Mouse (Mus musculus): Measurements from ENCODE around the gene Pdzrn4. TPM values are rescaled to one million over a fixed set of nuclear protein-coding genes. Genes with fewer than 3 reads are reported as not detected.
A peak's percentile ranks its signal among the peaks of the same experiment; 100 is the strongest.

Gene Pdzrn4
- polyA plus RNA-seq, 1 experiment from 2014 or later: 14.4 TPM

- ATAC-seq (ENCODE audit: insufficient read depth, low FRiP score, low TSS enrichment): no peak
- no peak for DNase-seq (ENCODE audit: low spot score)
- Histone ChIP-seq H3K9me3 (ENCODE audit: control insufficient read depth, low read length) (no peaks in the 10 kb centered on the region), H3K27ac (ENCODE audit: low read depth, low read length) (no peak overlapping the region), H3K4me1 (ENCODE audit: control insufficient read depth, insufficient read depth, low read length) (peaks cover 2% of the 10 kb centered on the region; the same call in 1 of the 2 replicates), H3K9ac (ENCODE audit: low read length) (no peak overlapping the region), H3K36me3 (ENCODE audit: control insufficient read depth, insufficient read depth, low read length) (no peaks in the 10 kb centered on the region), H3K4me3 (ENCODE audit: low read depth, low read length) (no peak overlapping the region), H3K4me2 (ENCODE audit: low read depth) (no peak overlapping the region), H3K27me3 (ENCODE audit: control insufficient read depth, insufficient read depth, low read length) (peaks cover 18% of the 10 kb centered on the region)
- 56% methylated on average over 6 of the region's 6 CpGs for WGBS
Measured at GRCm38 (mm10) chr15:92401554-92401953, 4.9 kb downstream of the Pdzrn4 start.

- 16% methylated on average over 4 of the region's 4 CpGs for WGBS
- no peak for ATAC-seq (ENCODE audit: insufficient read depth, low FRiP score, low TSS enrichment)
Measured at GRCm38 (mm10) chr15:92415323-92415722, 18.6 kb downstream of the Pdzrn4 start.

DNA sequence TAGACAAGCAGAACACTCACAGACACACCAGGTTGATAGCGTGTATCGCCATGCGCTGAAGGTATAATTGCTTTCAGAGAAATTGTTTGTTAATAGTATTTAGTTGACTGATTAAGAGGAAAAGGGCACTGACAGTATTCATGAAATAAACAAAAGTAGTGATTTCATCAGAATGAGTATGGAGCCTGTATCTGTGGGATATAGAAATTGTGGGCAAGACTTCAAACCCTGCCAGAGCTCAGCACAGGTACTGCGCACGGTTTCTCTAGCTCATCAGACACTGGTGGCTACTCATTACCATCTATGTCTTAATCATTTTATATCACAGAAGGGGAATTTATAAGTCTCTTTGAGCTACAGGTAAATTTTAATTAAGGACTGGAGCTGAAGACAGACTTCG lies 19.5 kb downstream of the Pdzrn4 start:
- 0 out of 2 replicates have a peak, but pooled peaks cover 2% of the 10 kb centered on the region for H3K4me1 ChIP-seq (ENCODE audit: control insufficient read depth, insufficient read depth, low read length)
- no peak overlapping the region for H3K4me3 ChIP-seq (ENCODE audit: low read depth, low read length)
- H3K9me3 ChIP-seq (ENCODE audit: control insufficient read depth, low read length): no peaks in the 10 kb centered on the region
- WGBS: 90% methylated on average over 6 of the region's 6 CpGs
- DNase-seq (ENCODE audit: low spot score): no peak
- H3K4me2 ChIP-seq (ENCODE audit: low read depth): no peak overlapping the region
- H3K36me3 ChIP-seq (ENCODE audit: control insufficient read depth, insufficient read depth, low read length): no peaks in the 10 kb centered on the region
- H3K27ac ChIP-seq (ENCODE audit: low read depth, low read length): no peak overlapping the region
- no peak for ATAC-seq (ENCODE audit: insufficient read depth, low FRiP score, low TSS enrichment)
- no peak overlapping the region for H3K9ac ChIP-seq (ENCODE audit: low read length)
- H3K27me3 ChIP-seq (ENCODE audit: control insufficient read depth, insufficient read depth, low read length): no peaks in the 10 kb centered on the region

More at GRCm38 (mm10) chr15:92415323-92415722, 18.6 kb downstream of the Pdzrn4 start:
- no peaks in the 10 kb centered on the region for H3K27me3 ChIP-seq (ENCODE audit: control insufficient read depth, insufficient read depth, low read length)
- no peak overlapping the region for H3K9ac ChIP-seq (ENCODE audit: low read length)
- H3K4me3 ChIP-seq (ENCODE audit: low read depth, low read length): no peak overlapping the region
- H3K36me3 ChIP-seq (ENCODE audit: control insufficient read depth, insufficient read depth, low read length): no peaks in the 10 kb centered on the region
- H3K27ac ChIP-seq (ENCODE audit: low read depth, low read length): no peak overlapping the region
- H3K4me1 ChIP-seq (ENCODE audit: control insufficient read depth, insufficient read depth, low read length): 0 out of 2 replicates have a peak, but pooled peaks cover 2% of the 10 kb centered on the region
- no peak for DNase-seq (ENCODE audit: low spot score)
- no peaks in the 10 kb centered on the region for H3K9me3 ChIP-seq (ENCODE audit: control insufficient read depth, low read length)
- H3K4me2 ChIP-seq (ENCODE audit: low read depth): no peak overlapping the region

- no peak overlapping the region for H3K9ac ChIP-seq (ENCODE audit: low read length)
- no peak overlapping the region for H3K27ac ChIP-seq (ENCODE audit: low read depth, low read length)
- no peak for DNase-seq (ENCODE audit: low spot score)
- no peak for ATAC-seq (ENCODE audit: insufficient read depth, low FRiP score, low TSS enrichment)
- H3K4me3 ChIP-seq (ENCODE audit: low read depth, low read length): no peak overlapping the region
- WGBS: 71% methylated on average over 7 of the region's 7 CpGs
- H3K36me3 ChIP-seq (ENCODE audit: control insufficient read depth, insufficient read depth, low read length): no peaks in the 10 kb centered on the region
- H3K4me1 ChIP-seq (ENCODE audit: control insufficient read depth, insufficient read depth, low read length): 0 out of 2 replicates have a peak, but pooled peaks cover 2% of the 10 kb centered on the region
- H3K4me2 ChIP-seq (ENCODE audit: low read depth): no peak overlapping the region
- no peaks in the 10 kb centered on the region for H3K27me3 ChIP-seq (ENCODE audit: control insufficient read depth, insufficient read depth, low read length)
- no peaks in the 10 kb centered on the region for H3K9me3 ChIP-seq (ENCODE audit: control insufficient read depth, low read length)
Measured at GRCm38 (mm10) chr15:92416658-92417057, 20.0 kb downstream of the Pdzrn4 start.

- H3K27me3 ChIP-seq (ENCODE audit: control insufficient read depth, insufficient read depth, low read length): no peaks in the 10 kb centered on the region
- 51% methylated on average over 3 of the region's 3 CpGs for WGBS
- no peaks in the 10 kb centered on the region for H3K36me3 ChIP-seq (ENCODE audit: control insufficient read depth, insufficient read depth, low read length)
- 0 out of 2 replicates have a peak, but pooled peaks cover 2% of the 10 kb centered on the region for H3K4me1 ChIP-seq (ENCODE audit: control insufficient read depth, insufficient read depth, low read length)
- H3K4me3 ChIP-seq (ENCODE audit: low read depth, low read length): no peak overlapping the region
- no peak overlapping the region for H3K4me2 ChIP-seq (ENCODE audit: low read depth)
- DNase-seq (ENCODE audit: low spot score): no peak
- H3K27ac ChIP-seq (ENCODE audit: low read depth, low read length): no peak overlapping the region
- H3K9ac ChIP-seq (ENCODE audit: low read length): no peak overlapping the region
- ATAC-seq (ENCODE audit: insufficient read depth, low FRiP score, low TSS enrichment): no peak
- H3K9me3 ChIP-seq (ENCODE audit: control insufficient read depth, low read length): no peaks in the 10 kb centered on the region
Measured at GRCm38 (mm10) chr15:92417120-92417519, 20.4 kb downstream of the Pdzrn4 start.

DNA sequence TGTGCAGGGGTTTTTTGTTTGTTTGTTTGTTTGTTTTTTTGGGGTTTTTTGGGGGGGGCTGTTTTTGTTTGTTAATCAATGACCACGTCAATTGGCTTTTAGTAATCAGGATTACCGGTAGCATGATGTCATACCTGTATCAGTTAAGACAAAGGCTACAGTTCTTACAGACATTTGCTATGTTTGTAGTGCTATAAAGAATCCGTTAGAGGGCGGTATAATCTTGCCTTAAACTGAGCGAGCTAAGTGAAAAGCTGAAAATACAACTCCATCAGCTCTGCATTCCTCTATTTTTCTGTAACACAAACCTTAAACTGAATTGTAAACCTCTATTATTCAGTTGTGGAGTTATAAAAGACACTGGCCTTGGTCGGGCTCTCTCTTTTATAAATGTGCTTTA lies 37.9 kb downstream of the Pdzrn4 start:
- Histone ChIP-seq H3K9me3 (ENCODE audit: control insufficient read depth, low read length) (no peaks in the 10 kb centered on the region), H3K4me3 (ENCODE audit: low read depth, low read length) (no peak overlapping the region), H3K36me3 (ENCODE audit: control insufficient read depth, insufficient read depth, low read length) (no peaks in the 10 kb centered on the region), H3K9ac (ENCODE audit: low read length) (no peak overlapping the region), H3K27ac (ENCODE audit: low read depth, low read length) (no peak overlapping the region), H3K4me1 (ENCODE audit: control insufficient read depth, insufficient read depth, low read length) (no peaks in the 10 kb centered on the region), H3K27me3 (ENCODE audit: control insufficient read depth, insufficient read depth, low read length) (no peaks in the 10 kb centered on the region), H3K4me2 (ENCODE audit: low read depth) (no peak overlapping the region)
- 13% methylated on average over 6 of the region's 6 CpGs for WGBS
- ATAC-seq (ENCODE audit: insufficient read depth, low FRiP score, low TSS enrichment): no peak
- DNase-seq (ENCODE audit: low spot score): no peak

- Histone ChIP-seq H3K27me3 (ENCODE audit: control insufficient read depth, insufficient read depth, low read length) (no peaks in the 10 kb centered on the region), H3K4me1 (ENCODE audit: control insufficient read depth, insufficient read depth, low read length) (no peaks in the 10 kb centered on the region), H3K4me2 (ENCODE audit: low read depth) (no peak overlapping the region), H3K4me3 (ENCODE audit: low read depth, low read length) (no peak overlapping the region), H3K27ac (ENCODE audit: low read depth, low read length) (no peak overlapping the region), H3K36me3 (ENCODE audit: control insufficient read depth, insufficient read depth, low read length) (no peaks in the 10 kb centered on the region), H3K9ac (ENCODE audit: low read length) (no peak overlapping the region), H3K9me3 (ENCODE audit: control insufficient read depth, low read length) (no peaks in the 10 kb centered on the region)
- 49% methylated on average over 4 of the region's 4 CpGs for WGBS
- DNase-seq (ENCODE audit: low spot score) (no peak), ATAC-seq (ENCODE audit: insufficient read depth, low FRiP score, low TSS enrichment) (no peak)
Measured at GRCm38 (mm10) chr15:92435306-92435705, 38.6 kb downstream of the Pdzrn4 start.

DNA sequence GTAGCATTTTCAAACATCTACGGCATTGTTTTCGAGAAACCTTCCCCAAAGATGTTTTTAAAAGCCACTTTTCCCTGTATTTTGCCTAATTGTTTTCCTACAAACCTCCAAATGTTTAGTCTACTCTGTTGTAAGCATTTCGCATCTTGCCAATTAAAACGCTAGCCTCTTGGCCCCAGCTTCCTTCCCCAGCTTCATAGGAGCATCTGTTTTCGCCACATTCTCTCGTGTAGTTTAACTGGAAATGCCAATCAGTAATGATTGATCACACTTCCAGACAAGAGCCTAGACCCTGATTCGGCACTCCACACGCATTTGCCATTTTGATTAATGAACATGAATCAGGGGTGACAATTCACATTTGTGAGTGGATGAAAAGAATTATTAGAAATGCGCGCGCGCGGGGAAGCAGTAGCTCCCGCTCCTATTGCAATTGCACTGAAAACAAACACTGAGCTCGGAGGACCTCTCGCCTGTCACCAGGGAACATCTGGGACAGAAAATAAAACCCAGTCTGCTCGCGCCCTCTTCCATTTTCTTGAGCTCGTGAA lies 45.0 kb downstream of the Pdzrn4 start:
- peak; percentile 51 for DNase-seq (ENCODE audit: low spot score)
- Histone ChIP-seq H3K36me3 (ENCODE audit: control insufficient read depth, insufficient read depth, low read length) (no peaks in the 10 kb centered on the region), H3K9ac (ENCODE audit: low read length) (no peak overlapping the region), H3K27ac (ENCODE audit: low read depth, low read length) (no peak overlapping the region), H3K27me3 (ENCODE audit: control insufficient read depth, insufficient read depth, low read length) (no peaks in the 10 kb centered on the region), H3K4me1 (ENCODE audit: control insufficient read depth, insufficient read depth, low read length) (no peaks in the 10 kb centered on the region), H3K4me3 (ENCODE audit: low read depth, low read length) (no peak overlapping the region), H3K4me2 (ENCODE audit: low read depth) (no peak overlapping the region), H3K9me3 (ENCODE audit: control insufficient read depth, low read length) (no peaks in the 10 kb centered on the region)
- 58% methylated on average over 19 of the region's 19 CpGs for WGBS
- no peak for ATAC-seq (ENCODE audit: insufficient read depth, low FRiP score, low TSS enrichment)

DNA sequence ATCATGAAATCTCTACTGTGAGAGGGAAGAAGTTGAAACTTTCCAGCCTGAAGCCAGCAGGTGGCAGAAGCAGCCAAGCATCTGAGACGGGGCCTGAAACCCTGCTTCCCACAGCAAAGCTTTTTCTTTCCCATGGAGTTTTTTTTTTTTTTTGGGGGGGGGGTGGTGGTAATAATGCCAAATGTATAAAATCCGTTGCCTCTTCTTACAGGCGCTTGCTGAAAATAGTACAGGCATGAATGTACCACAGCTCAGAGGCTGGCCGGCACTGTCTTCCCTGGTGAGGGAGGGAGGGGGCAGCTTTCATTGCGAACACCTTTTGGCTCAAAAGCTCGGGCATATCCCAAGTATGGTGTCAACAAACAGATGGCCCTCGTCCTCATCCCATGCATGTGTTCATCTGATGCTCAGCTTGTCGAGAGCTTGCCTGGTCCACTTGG lies 51.0 kb downstream of the Pdzrn4 start:
- DNase-seq (ENCODE audit: low spot score) (peak; percentile 21), ATAC-seq (ENCODE audit: insufficient read depth, low FRiP score, low TSS enrichment) (no peak)
- Histone ChIP-seq H3K27ac (ENCODE audit: low read depth, low read length) (no peak overlapping the region), H3K9ac (ENCODE audit: low read length) (no peak overlapping the region), H3K4me2 (ENCODE audit: low read depth) (no peak overlapping the region), H3K4me3 (ENCODE audit: low read depth, low read length) (no peak overlapping the region), H3K27me3 (ENCODE audit: control insufficient read depth, insufficient read depth, low read length) (no peaks in the 10 kb centered on the region), H3K4me1 (ENCODE audit: control insufficient read depth, insufficient read depth, low read length) (no peaks in the 10 kb centered on the region), H3K9me3 (ENCODE audit: control insufficient read depth, low read length) (no peaks in the 10 kb centered on the region), H3K36me3 (ENCODE audit: control insufficient read depth, insufficient read depth, low read length) (no peaks in the 10 kb centered on the region)
- WGBS: 54% methylated on average over 8 of the region's 8 CpGs

Measured in neural tube, embryonic 11.5 days (tissue).